Mouse (Mus musculus) megakaryocyte, adult 5-6 weeks (primary cell): ENCODE data around the gene Csrnp2. TPM values are rescaled to one million over a fixed set of nuclear protein-coding genes. Genes with fewer than 3 reads are reported as not detected.
"Not testable (repeated sequence)": the region's sequence is repeated elsewhere in the genome, so short reads cannot be mapped to it uniquely, and the experiment has no call there.

ENCODE experiments used
- ATAC-seq: 2 replicates; pipeline ENCODE4 v1.8.0; 2016; ENCODE audit warnings: mild to moderate bottlenecking, inconsistent platforms; ENCODE audit not compliant: poor library complexity, severe bottlenecking
- total RNA-seq, 2 experiments: library from RNA; stranded (forward) in 1 of 2; stranded (reverse) in 1 of 2; fragments of 153-499, 151-499 nt in 1 of 2; fragments of 221-1000, 200-1000 nt in 1 of 2; gene quantifications; 2 replicates each; pipeline versions ENCODE4 v1.2.3 to v1.2.4; 2015 to 2017

Gene Csrnp2
- total RNA-seq (2015) = 0.65 and 1.2 TPM in 2 replicates
- total RNA-seq (2017) = 0.70 and 0.81 TPM in 2 replicates

DNA sequence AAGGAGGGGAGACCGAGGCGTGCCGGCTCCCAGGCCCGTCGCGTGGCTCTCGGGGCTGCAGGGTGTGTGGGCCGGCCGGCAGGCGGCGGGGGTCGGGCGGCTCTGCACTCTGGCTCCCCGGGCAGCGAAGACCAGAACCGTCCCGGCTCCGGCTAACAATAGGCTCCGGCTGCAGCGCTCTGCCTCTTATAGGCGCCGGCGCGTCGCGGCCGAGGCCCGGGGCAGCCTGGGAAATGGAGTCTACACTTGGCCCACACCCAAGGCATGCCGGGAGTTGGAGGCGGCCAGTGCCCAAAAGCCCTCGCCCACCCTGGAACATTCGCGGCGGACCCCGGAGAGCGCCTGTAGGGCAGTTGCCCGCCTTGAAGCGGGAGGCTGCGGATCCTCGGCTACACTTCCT lies at the start of gene Csrnp2:
Gene Csrnp2, minus strand, starts transcription at position 387 of the 400 bp plus-strand sequence.
- peak; percentile 99 for ATAC-seq

- ATAC-seq = not testable (repeated sequence)
Measured at GRCm38 (mm10) chr15:100543651-100544030, 48.4 kb upstream of the Csrnp2 start.

- not testable (repeated sequence) for ATAC-seq
Measured at GRCm38 (mm10) chr15:100542876-100543650, 47.8 kb upstream of the Csrnp2 start.

DNA sequence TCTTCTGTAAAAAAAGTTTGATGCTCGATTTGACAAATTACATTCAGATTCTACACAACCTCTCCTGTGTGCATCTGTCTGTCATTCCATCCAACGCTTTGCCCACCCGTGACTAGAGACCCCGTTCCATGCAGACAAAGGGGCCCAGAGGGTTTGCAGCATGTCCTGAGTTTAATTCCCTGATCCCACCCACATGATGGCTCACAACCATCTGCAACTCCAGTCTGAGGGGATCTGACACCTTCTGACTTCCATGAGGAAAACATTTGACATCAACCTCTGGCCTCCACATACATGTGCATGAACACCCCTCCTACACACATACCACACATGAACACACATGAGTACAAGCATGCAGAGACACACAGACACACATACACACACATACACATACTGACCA lies 46.1 kb upstream of the Csrnp2 start:
- ATAC-seq = no peak

DNA sequence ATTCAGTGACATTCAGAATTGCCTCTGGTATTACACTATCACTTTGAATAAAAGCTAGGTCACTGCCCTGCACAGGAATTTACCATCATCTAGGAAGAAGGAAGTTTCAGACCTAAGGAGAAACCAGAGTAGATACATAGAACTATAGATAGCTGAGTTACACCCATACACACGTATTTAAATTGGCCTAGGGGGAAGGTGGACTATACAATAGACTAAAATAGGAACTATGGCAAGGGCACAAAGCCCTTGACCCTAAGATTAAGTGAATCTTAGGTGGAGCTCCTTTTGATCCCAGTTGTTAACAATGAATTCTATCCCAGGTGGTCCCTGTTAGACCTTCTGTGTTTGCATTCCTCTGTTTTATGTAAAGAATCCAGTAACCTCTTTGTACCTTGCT lies 45.7 kb upstream of the Csrnp2 start:
- not testable (repeated sequence) for ATAC-seq

DNA sequence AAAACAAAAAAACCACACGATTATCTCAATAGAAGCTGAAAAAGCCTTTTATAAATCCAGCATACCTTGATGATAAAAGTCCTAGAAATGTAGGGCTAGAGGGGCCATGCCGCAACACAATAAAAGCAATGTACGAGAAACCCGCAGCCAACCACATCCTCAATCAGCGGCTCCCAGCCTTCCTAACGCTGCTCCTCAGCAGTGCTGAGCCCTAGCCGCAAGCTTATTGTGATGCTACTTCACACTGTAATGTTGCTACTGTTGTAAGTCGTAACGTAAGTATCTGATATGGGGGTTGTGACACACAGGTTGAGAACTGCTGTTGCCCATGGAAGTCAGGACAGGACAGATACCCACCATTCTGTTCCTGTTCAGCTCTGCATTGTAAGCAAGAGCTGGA lies 44.1 kb upstream of the Csrnp2 start:
- ATAC-seq = no peak

- peak; percentile 56 for ATAC-seq
Measured at GRCm38 (mm10) chr15:100537913-100538312, 42.6 kb upstream of the Csrnp2 start.

DNA sequence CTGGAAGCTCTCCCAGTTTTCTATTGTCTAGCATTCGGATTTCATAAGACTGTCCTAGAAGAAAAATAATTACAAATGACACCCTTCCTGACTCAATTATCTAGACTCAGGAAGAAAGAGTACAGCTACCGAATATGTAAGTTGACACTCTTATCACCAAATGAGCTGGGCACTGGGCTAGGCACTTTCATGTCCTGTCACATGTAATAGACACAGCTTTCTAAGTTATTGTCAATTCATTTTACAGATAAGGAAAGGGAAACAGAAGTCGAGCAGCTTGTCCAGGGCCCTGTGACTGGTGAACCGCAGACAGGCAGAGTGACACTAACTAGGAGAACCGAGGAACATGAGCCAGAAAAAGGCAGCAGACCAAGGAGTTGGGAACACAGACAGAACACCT lies 32.6 kb upstream of the Csrnp2 start:
- ATAC-seq = no peak

DNA sequence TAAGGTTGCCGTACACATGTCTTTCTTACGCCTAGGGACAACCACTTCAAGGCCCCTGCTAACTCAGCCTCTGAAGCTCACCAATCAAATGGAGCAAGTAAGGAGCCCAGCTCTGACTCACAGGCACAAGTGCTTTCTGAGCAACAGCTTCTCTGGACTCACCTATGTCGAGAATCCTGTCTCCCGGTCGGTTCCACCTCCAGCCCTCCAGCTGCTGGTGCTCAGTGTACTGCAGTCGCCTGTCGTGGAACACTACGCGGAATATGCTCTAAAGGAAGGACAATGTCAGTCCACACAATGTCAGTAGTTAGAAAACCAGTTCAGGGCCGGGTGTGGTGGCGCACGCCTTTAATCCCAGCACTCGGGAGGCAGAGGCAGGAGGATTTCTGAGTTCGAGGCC lies 30.1 kb upstream of the Csrnp2 start:
- ATAC-seq = no peak

- no peak for ATAC-seq
Measured at GRCm38 (mm10) chr15:100520306-100520705, 25.0 kb upstream of the Csrnp2 start.

DNA sequence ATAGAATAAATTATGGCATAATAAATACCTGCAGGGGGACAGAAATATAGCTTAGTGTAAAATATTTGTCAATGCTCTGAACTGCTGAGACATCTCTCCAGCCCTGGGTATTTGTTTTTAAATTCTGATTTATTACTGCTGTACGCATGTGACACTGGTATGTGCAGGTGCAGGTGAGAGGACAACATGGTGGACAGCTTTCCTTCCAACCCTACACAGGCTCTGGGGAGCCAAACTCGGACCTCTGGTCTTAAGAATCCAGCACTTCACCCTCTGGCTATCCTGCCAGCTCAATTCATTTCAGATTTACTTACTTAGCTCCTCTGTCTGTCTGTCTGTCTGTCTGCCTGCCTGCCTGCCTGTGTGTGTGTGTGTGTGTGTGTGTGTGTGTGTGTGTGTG lies 19.8 kb upstream of the Csrnp2 start:
- no peak for ATAC-seq

DNA sequence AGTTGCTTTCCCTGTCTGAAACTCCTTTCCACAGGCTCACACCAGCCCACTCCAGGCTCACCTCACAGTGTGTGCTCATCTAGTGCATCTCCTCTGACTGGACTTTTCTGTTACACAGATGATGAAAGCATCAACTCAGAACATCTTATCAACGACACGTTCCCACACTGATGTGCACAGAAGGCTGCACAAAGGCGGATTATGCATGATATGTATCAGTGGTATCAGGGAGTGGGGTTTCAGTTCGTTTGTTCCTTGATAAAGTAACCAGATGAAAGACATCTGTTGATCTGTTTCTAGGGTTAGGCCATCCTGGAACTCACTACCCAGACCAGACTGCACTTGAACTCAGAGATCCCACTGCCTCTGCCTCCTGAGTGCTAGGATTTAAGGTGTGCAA lies 18.1 kb upstream of the Csrnp2 start:
- ATAC-seq = no peak

- no peak for ATAC-seq
Measured at GRCm38 (mm10) chr15:100510072-100510471, 14.8 kb upstream of the Csrnp2 start.

- ATAC-seq = no peak
Measured at GRCm38 (mm10) chr15:100508454-100509167, 13.3 kb upstream of the Csrnp2 start.

GRCm38 (mm10) chr15:100499506-100499905 lies 4.2 kb upstream of the Csrnp2 start:
- ATAC-seq = not testable (repeated sequence)

- ATAC-seq = no peak
Measured at GRCm38 (mm10) chr15:100494647-100495046, 641 bp downstream of the Csrnp2 start.

DNA sequence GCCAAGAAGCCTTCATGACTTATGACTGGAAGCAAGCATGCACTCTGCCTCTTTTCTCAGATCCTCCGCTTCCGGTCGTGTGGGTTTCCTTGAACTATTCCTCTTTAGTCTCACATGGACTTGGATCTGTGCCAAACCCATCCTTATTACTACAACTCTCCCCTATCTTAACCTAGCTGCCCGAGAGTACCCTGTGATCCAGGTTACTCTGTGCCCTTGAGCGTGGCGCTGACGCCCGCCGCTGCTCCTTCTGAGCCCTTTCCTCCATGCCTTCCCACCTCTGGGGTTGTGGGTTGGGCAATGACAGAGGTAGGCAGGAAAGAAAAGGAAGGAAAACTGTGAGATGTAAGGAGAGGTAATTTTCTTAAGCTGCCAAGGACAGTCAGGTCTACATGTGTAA lies 3.3 kb downstream of the Csrnp2 start:
- no peak for ATAC-seq

GRCm38 (mm10) chr15:100489263-100489662 lies 6.0 kb downstream of the Csrnp2 start:
- ATAC-seq = no peak

DNA sequence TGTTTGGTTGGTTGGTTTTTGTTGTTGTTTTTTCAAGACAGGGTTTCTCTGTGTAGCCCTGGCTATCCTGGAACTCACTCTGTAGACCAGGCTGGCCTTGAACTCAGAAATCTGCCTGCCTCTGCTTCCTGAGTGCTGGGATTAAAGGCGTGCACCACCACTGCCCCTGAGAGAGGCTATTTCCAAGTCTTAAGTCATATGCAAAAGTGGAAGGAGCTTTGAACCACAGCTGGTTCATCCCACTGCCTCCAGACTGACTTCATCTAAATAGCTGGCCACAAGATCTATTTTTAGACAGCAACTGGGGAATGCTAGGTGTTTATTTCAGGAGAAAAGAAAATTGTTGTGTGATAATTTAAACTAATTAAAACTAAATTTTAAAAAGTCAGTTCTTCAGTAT lies 7.0 kb downstream of the Csrnp2 start:
- not testable (repeated sequence) for ATAC-seq

DNA sequence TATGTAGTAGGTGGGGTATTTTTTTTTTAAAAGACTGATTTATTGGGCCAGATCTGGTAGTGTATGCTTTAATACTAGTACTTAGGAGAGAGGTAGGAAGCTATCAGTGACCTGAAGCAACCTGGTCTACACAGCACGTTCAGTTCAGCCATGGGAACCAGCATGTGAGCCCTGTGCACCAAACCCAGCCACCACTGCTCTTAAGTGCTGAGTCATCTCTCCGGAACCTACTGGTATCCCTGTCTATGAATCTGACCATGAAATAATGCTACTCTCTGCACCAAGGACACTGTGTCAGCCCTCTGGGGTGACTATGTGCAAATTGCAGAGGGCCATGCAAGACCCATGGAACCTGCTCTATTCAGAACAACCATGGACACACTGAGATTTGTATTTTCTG lies 8.2 kb downstream of the Csrnp2 start:
- ATAC-seq = no peak

- no peak for ATAC-seq
Measured at GRCm38 (mm10) chr15:100486450-100486849, 8.8 kb downstream of the Csrnp2 start.

DNA sequence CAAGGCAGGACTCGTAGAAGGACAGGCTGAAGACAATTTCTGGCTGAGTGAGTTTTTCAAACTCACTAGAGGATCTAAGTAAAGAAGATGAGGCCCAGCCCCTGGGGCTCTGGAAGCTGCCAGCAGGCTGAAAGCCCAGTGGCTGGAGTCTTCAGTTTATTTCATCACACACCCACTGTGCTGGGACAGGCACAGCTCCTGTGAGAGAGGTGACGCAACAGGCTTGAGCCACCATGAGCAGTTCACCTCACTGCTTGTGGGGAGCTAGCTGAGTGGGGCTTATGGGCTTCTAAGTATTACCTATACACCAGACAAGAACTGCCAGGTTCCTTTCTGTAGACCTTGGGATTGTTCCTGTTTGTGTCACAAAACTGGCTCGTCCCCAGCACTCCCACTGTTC lies 9.7 kb downstream of the Csrnp2 start:
- peak; percentile 70 for ATAC-seq
